Mouse (Mus musculus) liver, adult 2 months (tissue): ENCODE measurements around the gene Prrx2. TPM values are rescaled to one million over a fixed set of nuclear protein-coding genes. Genes with fewer than 3 reads are reported as not detected.
A peak's percentile ranks its signal among the peaks of the same experiment; 100 is the strongest.

Experiments
- DNase-seq: peaks from one replicate; pipeline ENCODE4 v3.0.0-alpha.2; 2011; ENCODE audit warnings: low read depth, low spot score; ENCODE audit errors: extremely low read depth
- H3K27ac ChIP-seq: fragments of 200-500 bp; replicated peaks from 2 replicates; pipeline ENCODE4 v1.5.1; 2012; ENCODE audit warnings: low read depth, mild to moderate bottlenecking, control low read depth, inconsistent platforms, low read length; ENCODE audit not compliant: insufficient read depth
- H3K27me3 ChIP-seq: fragments of 200-500 bp; 2 replicates; pipeline ENCODE4 v1.6.1; 2012; ENCODE audit warnings: mild to moderate bottlenecking, moderate library complexity, low read length, inconsistent platforms; ENCODE audit not compliant: control insufficient read depth, insufficient read depth
- H3K36me3 ChIP-seq: fragments of 200-500 bp; 2 replicates; pipeline ENCODE4 v1.6.1; 2012; ENCODE audit warnings: low read length, inconsistent platforms; ENCODE audit not compliant: control insufficient read depth, insufficient read depth
- H3K4me1 ChIP-seq: fragments of 200-500 bp; 2 replicates; pipeline ENCODE4 v1.6.1; 2011; ENCODE audit warnings: low read length; ENCODE audit not compliant: control insufficient read depth, insufficient read depth
- H3K4me3 ChIP-seq: fragments of 200-500 bp; 2 replicates; pipeline ENCODE4 v1.5.1; 2011; ENCODE audit warnings: low read depth, mild to moderate bottlenecking, control low read depth, low read length, moderate library complexity; ENCODE audit not compliant: insufficient read depth
- H3K79me2 ChIP-seq: fragments of 200-500 bp; 2 replicates; pipeline ENCODE4 v1.6.1; 2012; ENCODE audit warnings: inconsistent platforms, mild to moderate bottlenecking, low read length, moderate library complexity; ENCODE audit not compliant: control insufficient read depth, insufficient read depth
- H3K9ac ChIP-seq: fragments of 200-500 bp; 2 replicates; pipeline ENCODE4 v1.6.1; 2012; ENCODE audit warnings: low read depth, mild to moderate bottlenecking, control low read depth, inconsistent platforms, low read length
- CTCF ChIP-seq: fragments of 200-500 bp; IDR thresholded peaks from 2 replicates; pipeline ENCODE4 v1.5.1; 2011; ENCODE audit warnings: low read depth, low read length, control low read depth
- POLR2A ChIP-seq: fragments of 200-500 bp; IDR thresholded peaks from 2 replicates; pipeline ENCODE4 v1.6.1; 2011; ENCODE audit warnings: low read length, control low read depth; ENCODE audit not compliant: insufficient read depth; ENCODE audit errors: extremely low read depth
- WGBS: fragments of 180-500 bp; shearing (Covaris S2); methylation state at CpG from one replicate; pipeline ENCODE4 v1.1.7; 2018; 5-methylcytosine and 5-hydroxymethylcytosine counted together
- polyA plus RNA-seq: library from polyadenylated mRNA; depleted of rRNA; stranded (reverse); fragments of >200 nt; gene quantifications from 2 replicates; pipeline ENCODE4 v1.2.3, GENCODE M21; 2012; rRNA removed
- total RNA-seq: library from RNA; depleted of rRNA; stranded (reverse); fragments of >200 nt; gene quantifications from 2 replicates; pipeline ENCODE4 v1.2.3, GENCODE M21; 2014; rRNA removed

The Prrx2 gene
- total RNA-seq (not detected in 2 replicates), polyA plus RNA-seq (0.32 TPM in 1 of 2 replicates, not detected in the other)

DNA sequence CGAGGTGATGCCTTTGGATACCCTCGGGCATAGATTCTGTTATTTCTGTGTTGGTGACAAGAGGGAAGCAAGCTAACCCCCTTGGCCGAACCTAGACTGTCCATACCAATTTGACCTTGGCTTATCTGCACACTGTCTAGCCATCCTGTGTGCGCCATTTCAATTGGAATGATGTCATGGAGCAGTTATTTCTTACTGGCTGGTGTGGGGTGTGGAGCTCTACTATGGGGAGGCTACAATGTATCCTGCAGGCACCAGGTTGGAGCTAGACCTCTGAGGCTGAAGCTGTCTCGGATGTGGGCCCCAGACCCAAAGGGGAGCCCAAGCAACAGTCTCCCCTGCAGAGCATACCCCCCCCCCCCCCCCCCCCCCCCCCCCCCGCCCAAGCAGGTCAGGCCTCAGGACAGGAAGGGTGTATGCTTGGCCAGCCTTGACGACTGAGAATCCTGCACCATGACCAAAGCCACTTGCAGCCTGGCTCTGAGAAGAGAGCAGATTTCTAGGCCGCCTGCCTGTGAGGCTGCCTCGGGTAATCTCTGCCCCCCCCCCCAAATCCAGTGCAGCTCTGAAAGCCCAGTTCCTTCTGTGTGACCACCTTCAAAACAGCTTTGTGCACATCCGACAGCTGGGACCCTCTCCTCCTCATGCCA is at the start of gene Prrx2:
Gene Prrx2, plus strand, starts transcription at position 600 of the 650 bp plus-strand sequence.
- no peaks in the 10 kb centered on the region for H3K36me3 ChIP-seq
- no peak for DNase-seq
- TF ChIP-seq POLR2A (no peak), CTCF (no peak)
- H3K27ac ChIP-seq: no peak within 1 kb of the TSS
- H3K4me3 ChIP-seq: no peak within 1 kb of the TSS
- H3K27me3 ChIP-seq: no peaks in the 10 kb centered on the region
- WGBS: 77% methylated on average over 9 of the region's 10 CpGs
- no peaks in the 10 kb centered on the region for H3K79me2 ChIP-seq
- H3K4me1 ChIP-seq: no peaks in the 10 kb centered on the region
- no peak within 1 kb of the TSS for H3K9ac ChIP-seq

DNA sequence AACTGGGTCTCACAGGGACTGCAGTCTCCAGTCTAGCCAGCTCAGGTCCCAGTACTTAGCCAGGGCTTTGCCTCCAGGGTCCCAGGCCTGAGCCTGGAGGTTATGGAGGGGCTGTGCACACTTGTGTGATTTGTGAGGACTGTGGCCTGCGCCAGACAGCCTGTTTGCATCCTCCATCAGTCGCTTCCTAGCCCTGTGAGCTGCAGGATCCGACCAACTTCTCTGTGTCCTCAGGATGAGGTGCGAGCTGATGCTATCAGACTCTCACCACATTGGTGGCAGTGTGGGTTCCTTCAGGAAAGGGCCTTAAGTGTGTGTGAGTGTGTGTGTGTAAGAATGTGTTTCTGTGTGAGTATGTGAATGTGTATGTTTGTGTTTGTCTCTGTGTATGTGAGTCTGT is 47.3 kb upstream of the Prrx2 start:
- H3K27me3 ChIP-seq: no peaks in the 10 kb centered on the region
- H3K9ac ChIP-seq: no peak overlapping the region
- 81% methylated on average over 4 of the region's 4 CpGs for WGBS
- no peak for DNase-seq
- no peak overlapping the region for H3K4me3 ChIP-seq
- H3K36me3 ChIP-seq: no peaks in the 10 kb centered on the region
- no peak for TF ChIP-seq CTCF
- no peak for TF ChIP-seq POLR2A
- H3K79me2 ChIP-seq: no peaks in the 10 kb centered on the region
- peaks cover 2% of the 10 kb centered on the region; the same call in 1 of the 2 replicates for H3K4me1 ChIP-seq
- H3K27ac ChIP-seq: no peak overlapping the region

DNA sequence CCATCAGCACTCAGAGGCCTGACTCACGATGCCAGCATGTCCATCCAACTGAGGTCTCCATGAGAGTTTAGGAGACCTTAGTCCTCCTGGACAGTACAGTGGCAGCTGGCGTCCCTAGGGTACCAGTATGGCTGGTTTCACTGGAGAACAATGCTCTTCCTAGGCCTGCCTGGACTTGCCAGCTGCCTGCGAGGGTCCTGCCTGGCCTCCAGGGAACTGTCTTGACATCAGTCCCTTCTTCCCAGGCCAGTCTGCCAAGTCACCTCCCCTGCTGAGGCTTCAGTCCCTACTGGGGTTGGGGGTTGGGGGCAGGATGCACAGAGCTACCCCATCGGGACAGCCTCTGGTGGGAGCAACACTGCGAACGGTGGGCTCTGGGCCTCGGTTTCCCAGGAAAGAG is 42.7 kb upstream of the Prrx2 start:
- Histone ChIP-seq H3K27ac (no peak overlapping the region), H3K36me3 (no peaks in the 10 kb centered on the region), H3K4me1 (no peaks in the 10 kb centered on the region), H3K4me3 (no peak overlapping the region), H3K9ac (no peak overlapping the region), H3K27me3 (no peaks in the 10 kb centered on the region), H3K79me2 (no peaks in the 10 kb centered on the region)
- TF ChIP-seq CTCF: no peak
- TF ChIP-seq POLR2A: no peak
- no peak for DNase-seq
- 97% methylated on average over 7 of the region's 7 CpGs for WGBS

DNA sequence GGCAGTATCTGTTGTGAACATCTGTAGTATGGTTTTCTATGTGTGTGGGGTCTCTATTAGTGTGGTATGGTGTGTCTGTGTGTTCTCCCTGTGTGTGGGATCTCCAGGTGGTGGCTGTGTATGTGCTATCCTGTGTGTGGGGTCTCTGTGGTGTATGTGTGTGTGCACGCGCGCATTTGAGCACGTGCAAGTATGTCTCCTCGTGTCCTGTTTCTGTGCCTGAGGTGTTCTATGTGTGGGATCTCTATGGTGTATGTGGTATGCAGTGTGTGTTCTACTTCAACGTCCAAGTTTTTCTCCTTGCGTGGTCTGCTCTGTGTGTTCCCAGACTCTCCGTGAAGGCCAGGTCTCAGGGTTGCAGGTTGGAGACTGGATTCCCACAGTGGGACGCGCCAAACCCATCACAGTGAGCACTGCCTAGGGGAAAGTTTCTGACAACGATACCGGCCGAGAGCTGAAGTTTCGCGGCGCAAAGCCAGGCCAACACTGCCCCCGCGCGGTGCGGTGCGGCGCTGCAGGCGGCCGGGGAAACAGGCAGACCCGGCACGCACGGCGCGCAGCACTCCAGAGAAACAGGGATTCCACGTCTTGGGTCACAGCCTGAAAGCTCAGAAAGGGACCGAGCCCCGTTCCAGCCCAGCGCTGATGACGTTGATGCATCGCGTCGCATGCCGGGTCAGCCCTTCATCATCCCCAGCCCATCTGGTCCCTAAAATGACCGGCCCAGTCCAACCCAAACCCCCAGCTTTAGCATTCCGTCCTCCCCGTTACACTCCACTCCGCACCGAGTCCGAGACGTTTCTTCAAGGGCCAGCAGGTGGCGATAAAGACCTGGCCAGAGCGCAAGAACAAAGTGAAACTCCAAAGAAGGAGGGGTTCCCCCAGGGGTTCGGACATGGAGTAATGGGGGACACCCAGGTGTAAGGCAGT is 40.3 kb upstream of the Prrx2 start:
- WGBS: 5% methylated on average over 48 of the region's 48 CpGs
- Histone ChIP-seq H3K79me2 (no peaks in the 10 kb centered on the region), H3K9ac (peak overlapping the region; percentile 52), H3K4me3 (peak overlapping the region; percentile 48), H3K36me3 (no peaks in the 10 kb centered on the region), H3K27me3 (no peaks in the 10 kb centered on the region), H3K27ac (0 out of 2 replicates have a peak overlapping the region, but pooled peaks have one; percentile 13), H3K4me1 (no peaks in the 10 kb centered on the region)
- TF ChIP-seq POLR2A (no peak), CTCF (peak; percentile 91)
- peak; percentile 65 for DNase-seq

DNA sequence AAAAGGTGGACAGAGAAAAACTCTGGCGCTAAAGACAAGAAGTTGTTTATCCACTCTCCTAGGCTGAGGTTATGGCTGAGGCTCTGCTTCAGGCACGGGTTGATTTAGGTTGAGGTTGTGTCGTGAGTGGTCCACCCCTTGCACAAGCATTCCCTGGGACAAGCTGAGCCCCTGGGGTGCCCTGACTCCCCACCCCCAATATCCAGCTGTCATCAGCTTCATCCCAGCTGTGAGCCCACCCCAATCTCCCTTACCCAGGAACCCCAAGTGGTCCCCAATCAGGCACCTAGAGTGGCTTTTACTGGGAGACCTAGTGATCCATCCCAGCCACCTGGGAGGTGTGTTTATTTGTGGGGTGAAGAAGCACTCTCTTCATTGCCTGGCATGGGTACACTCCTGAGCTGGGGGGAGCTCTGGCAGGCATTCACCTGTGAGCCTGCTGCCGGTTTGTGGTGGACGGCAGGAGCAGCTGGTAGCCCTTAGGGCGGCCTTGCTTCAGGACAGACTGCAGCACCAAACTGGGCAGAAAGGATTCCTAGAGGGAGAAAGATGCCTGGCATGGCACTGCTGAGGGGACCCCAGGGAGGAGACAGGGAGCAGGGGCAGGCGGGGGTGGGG is 39.4 kb upstream of the Prrx2 start:
- Histone ChIP-seq H3K27ac (no peak overlapping the region), H3K9ac (no peak overlapping the region), H3K27me3 (no peaks in the 10 kb centered on the region), H3K4me1 (no peaks in the 10 kb centered on the region), H3K36me3 (no peaks in the 10 kb centered on the region), H3K79me2 (no peaks in the 10 kb centered on the region), H3K4me3 (no peak overlapping the region)
- no peak for DNase-seq
- WGBS: 87% methylated on average over 7 of the region's 7 CpGs
- TF ChIP-seq CTCF (no peak), POLR2A (no peak)
